Mouse (Mus musculus): Measurements from ENCODE around the gene Shb. TPM values are rescaled to one million over a fixed set of nuclear protein-coding genes. Genes with fewer than 3 reads are reported as not detected.

The Shb gene
- polyA plus RNA-seq, 1 experiment from 2014 or later: 8.7 TPM

- no peaks in the 10 kb centered on the region for H3K9me3 ChIP-seq (ENCODE audit: control insufficient read depth, low read length)
- peaks cover 70% of the 10 kb centered on the region for H3K4me1 ChIP-seq (replicated peaks; ENCODE audit: control insufficient read depth, insufficient read depth, low read length)
- 49% methylated on average over 5 of the region's 5 CpGs for WGBS
- H3K9ac ChIP-seq: no peak overlapping the region
- no peak overlapping the region for H3K27ac ChIP-seq
- no peak overlapping the region for H3K4me3 ChIP-seq (replicated peaks; ENCODE audit: low read length)
- 0 out of 2 replicates have a peak, but pooled peaks cover 5% of the 10 kb centered on the region for H3K27me3 ChIP-seq (ENCODE audit: control insufficient read depth, insufficient read depth, low read length)
- H3K36me3 ChIP-seq (replicated peaks; ENCODE audit: control insufficient read depth, insufficient read depth): no peaks in the 10 kb centered on the region
- no peak overlapping the region for H3K4me2 ChIP-seq (replicated peaks)
- ATAC-seq (ENCODE audit: low FRiP score) (no peak), DNase-seq (ENCODE audit: low spot score) (no peak)
These were observed 39.6 kb downstream of the Shb start for GRCm38 (mm10) chr4:45492681-45493081.

DNA sequence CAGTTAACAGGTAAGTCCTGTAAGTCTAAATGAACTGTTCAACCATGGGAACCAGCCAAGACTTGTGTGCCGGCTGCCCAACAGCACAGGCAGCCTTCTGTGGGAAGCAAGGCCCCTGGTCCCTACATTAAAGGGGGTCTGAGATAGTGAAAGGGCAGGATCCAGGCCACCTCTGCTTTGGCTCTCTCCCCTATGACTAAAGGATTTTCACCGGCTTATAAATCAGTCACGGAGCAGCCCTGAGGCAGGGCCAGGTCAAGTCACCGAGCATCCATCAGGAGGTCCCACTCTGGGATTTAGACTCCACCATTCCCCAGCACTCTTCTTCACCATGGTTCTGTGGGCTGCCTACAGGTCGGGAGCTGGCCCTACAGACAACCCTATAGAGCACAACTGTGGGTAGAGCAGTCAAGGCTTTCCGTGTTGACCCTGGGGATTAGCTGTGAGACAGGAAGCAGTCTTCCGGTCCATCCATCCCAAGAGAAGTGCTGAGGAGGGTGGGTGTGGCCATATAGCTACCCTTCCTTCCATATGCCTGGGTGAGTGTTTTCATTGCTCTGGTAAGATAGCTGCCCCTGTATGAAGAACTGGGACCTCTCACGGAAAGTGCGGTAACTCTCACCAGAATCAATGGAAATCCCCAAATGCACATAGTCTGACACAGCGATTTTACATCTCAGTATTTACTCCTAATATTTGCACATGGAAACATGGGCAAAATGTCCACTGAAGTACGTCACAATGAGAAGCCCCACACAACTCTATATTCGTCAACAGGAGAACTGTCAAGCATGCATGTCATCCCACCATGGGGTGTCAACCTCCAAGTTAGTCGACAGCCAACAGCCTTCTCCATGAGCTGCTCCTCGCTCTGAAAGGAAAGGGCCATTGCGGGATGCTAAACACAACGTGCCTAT lies 40.3 kb downstream of the Shb start:
- ATAC-seq (ENCODE audit: low FRiP score) (no peak), DNase-seq (ENCODE audit: low spot score) (no peak)
- Histone ChIP-seq H3K36me3 (replicated peaks; ENCODE audit: control insufficient read depth, insufficient read depth) (no peaks in the 10 kb centered on the region), H3K27me3 (ENCODE audit: control insufficient read depth, insufficient read depth, low read length) (0 out of 2 replicates have a peak, but pooled peaks cover 5% of the 10 kb centered on the region), H3K9ac (no peak overlapping the region), H3K4me1 (replicated peaks; ENCODE audit: control insufficient read depth, insufficient read depth, low read length) (peaks cover 65% of the 10 kb centered on the region), H3K4me3 (replicated peaks; ENCODE audit: low read length) (no peak overlapping the region), H3K27ac (no peak overlapping the region), H3K9me3 (ENCODE audit: control insufficient read depth, low read length) (no peaks in the 10 kb centered on the region), H3K4me2 (replicated peaks) (no peak overlapping the region)
- 44% methylated on average over 16 of the region's 16 CpGs for WGBS

DNA sequence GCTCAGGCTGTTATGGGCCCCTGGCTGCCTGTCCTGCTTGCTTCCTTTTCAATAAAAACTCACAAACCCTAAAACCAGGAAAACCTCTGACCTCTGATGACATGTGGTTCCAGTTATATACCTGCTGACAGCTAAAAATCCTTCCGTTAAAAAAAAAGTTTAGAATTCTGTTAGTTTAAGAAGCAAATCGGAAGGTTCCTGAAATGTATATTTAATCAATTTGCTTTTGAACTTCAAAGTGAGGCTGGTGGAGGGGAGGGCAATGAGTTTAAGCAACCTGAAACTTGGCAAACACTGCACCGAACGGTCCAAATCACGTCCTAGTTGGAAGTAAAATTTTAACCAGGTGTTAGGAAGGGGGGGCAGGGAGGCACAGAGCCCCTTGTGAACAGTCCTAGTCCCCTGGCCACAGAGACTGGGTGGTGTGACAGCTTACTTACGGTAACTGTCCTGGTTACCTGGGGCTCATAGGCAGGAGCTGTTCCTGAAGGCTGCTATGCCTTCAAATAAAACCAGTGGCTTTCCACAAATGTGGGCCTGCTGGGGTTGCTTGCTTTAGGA lies 41.1 kb downstream of the Shb start:
- H3K9ac ChIP-seq: no peak overlapping the region

DNA sequence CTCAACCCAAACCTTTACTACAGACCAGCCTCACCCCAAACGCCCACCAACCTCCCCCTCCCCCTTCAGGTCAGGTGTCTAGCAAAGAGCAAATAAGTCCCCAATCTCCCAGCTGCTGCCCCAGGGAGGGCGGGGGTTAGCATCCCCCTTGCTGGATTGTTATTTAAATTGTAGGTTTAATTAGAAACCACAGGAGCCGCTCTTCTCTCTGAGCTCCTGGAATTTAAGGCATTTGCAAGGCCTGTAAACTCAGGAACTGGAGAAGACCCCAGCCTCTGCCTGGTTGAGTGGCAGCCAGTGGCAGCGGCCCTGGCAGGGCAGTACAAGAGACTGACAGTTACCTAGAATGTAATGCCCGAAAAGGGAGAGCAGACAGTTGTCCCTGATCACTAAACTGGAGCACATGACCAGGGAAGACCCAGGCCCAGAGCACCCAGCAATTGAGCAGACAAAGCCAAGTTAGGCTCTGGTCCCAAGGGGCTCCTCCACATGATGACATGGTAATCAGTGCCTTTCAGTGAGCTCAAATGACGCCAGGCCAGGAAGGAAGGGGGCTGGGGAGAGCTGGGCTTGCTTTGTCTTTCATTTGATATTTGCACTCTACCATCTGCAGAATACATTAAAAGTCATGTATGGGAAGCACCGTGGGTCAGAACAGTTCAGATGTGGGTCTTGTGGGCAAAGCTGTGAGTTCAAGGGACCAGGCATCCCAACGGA lies 42.1 kb downstream of the Shb start:
- Histone ChIP-seq H3K27me3 (ENCODE audit: control insufficient read depth, insufficient read depth, low read length) (0 out of 2 replicates have a peak, but pooled peaks cover 5% of the 10 kb centered on the region), H3K36me3 (replicated peaks; ENCODE audit: control insufficient read depth, insufficient read depth) (no peaks in the 10 kb centered on the region), H3K4me1 (replicated peaks; ENCODE audit: control insufficient read depth, insufficient read depth, low read length) (peaks cover 64% of the 10 kb centered on the region), H3K9ac (0 out of 2 replicates have a peak overlapping the region, but pooled peaks have one; percentile 1), H3K27ac (0 out of 2 replicates have a peak overlapping the region, but pooled peaks have one; percentile 35), H3K9me3 (ENCODE audit: control insufficient read depth, low read length) (no peaks in the 10 kb centered on the region), H3K4me2 (replicated peaks) (no peak overlapping the region), H3K4me3 (replicated peaks; ENCODE audit: low read length) (no peak overlapping the region)
- ATAC-seq (ENCODE audit: low FRiP score) (no peak), DNase-seq (ENCODE audit: low spot score) (peak; percentile 44)
- 8% methylated on average over 8 of the region's 8 CpGs for WGBS

More for the DNA sequence above, 41.1 kb downstream of the Shb start:
- H3K27me3 ChIP-seq (ENCODE audit: control insufficient read depth, insufficient read depth, low read length): 0 out of 2 replicates have a peak, but pooled peaks cover 5% of the 10 kb centered on the region
- no peaks in the 10 kb centered on the region for H3K9me3 ChIP-seq (ENCODE audit: control insufficient read depth, low read length)
- no peak overlapping the region for H3K4me2 ChIP-seq (replicated peaks)
- no peak overlapping the region for H3K4me3 ChIP-seq (replicated peaks; ENCODE audit: low read length)
- H3K4me1 ChIP-seq (replicated peaks; ENCODE audit: control insufficient read depth, insufficient read depth, low read length): peaks cover 65% of the 10 kb centered on the region
- 0 out of 2 replicates have a peak overlapping the region, but pooled peaks have one; percentile 35 for H3K27ac ChIP-seq
- 42% methylated on average over 6 of the region's 6 CpGs for WGBS
- DNase-seq (ENCODE audit: low spot score) (no peak), ATAC-seq (ENCODE audit: low FRiP score) (no peak)
- H3K36me3 ChIP-seq (replicated peaks; ENCODE audit: control insufficient read depth, insufficient read depth): no peaks in the 10 kb centered on the region

DNA sequence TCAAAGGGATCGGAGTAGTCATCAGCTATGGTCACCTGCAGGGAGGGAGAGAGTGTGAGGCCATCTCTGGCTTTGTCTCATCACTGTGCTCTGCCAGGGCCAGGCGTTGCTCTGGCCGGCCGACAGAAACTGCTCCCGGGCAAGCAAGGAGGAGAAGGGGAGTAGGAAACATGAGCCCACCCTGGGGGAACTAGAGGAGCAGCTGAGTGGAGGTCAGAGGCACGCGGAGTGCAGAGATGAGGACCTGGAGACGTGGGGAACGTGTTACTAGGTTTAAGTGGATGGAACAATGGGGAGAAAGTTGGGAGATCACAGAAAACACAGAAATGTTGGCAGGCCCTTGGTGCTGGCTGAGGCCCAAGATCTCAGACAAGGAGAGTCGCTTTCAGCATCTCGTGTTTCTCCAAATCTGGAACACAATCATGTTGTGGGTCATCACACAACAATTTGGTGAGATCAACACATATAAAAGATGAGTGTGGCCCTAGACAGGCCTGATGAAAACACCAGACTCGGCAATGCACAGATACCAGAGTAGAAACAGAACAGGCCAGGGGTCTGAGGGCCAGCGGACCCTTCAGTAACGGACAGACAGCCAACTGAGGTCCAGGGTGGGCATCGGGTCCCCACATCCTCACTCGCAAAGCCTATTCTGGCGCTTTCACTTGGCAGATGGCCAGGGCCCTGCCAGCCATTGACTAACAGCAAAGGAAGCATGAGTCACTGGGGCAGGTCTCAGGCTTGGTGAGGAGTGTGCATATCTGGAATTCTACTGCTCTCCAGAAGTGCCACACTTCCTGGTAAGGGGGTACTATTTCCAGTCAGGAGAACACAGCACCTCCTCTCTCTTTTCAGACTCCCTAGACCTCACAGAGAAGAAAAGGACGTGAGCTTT lies 42.9 kb downstream of the Shb start:
- Histone ChIP-seq H3K4me3 (replicated peaks; ENCODE audit: low read length) (no peak overlapping the region), H3K36me3 (replicated peaks; ENCODE audit: control insufficient read depth, insufficient read depth) (no peaks in the 10 kb centered on the region), H3K9me3 (ENCODE audit: control insufficient read depth, low read length) (no peaks in the 10 kb centered on the region), H3K27me3 (ENCODE audit: control insufficient read depth, insufficient read depth, low read length) (0 out of 2 replicates have a peak, but pooled peaks cover 5% of the 10 kb centered on the region), H3K4me2 (replicated peaks) (no peak overlapping the region), H3K27ac (0 out of 2 replicates have a peak overlapping the region, but pooled peaks have one; percentile 35), H3K9ac (0 out of 2 replicates have a peak overlapping the region, but pooled peaks have one; percentile 1), H3K4me1 (replicated peaks; ENCODE audit: control insufficient read depth, insufficient read depth, low read length) (peaks cover 56% of the 10 kb centered on the region)
- ATAC-seq (ENCODE audit: low FRiP score) (peak; percentile 18; the same call in 1 of the 2 replicates), DNase-seq (ENCODE audit: low spot score) (peak; percentile 64)
- WGBS: 21% methylated on average over 18 of the region's 18 CpGs

DNA sequence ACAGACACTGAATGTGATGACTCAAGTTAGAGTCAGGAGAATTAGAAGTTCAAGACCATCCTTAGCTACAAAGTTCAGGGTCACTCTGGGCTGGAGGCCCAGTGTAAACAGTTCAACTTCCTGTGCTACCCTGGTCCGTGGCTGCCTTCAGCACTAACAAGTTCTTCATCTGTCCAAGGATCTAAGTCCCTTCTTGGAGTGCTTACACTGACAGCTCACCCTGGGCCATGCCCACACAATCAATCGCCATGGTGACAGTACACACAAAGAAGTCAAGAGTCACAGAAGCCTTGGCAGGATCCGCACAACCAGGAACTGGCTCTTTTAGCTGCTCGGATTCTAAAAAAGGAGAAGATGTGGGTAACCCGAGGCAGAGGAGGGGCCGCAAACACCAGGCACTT lies 44.6 kb downstream of the Shb start:
- H3K9me3 ChIP-seq (ENCODE audit: control insufficient read depth, low read length): no peaks in the 10 kb centered on the region
- no peaks in the 10 kb centered on the region for H3K36me3 ChIP-seq (replicated peaks; ENCODE audit: control insufficient read depth, insufficient read depth)
- H3K4me2 ChIP-seq (replicated peaks): no peak overlapping the region
- WGBS: 23% methylated on average over 6 of the region's 6 CpGs
- no peak overlapping the region for H3K27ac ChIP-seq
- H3K4me3 ChIP-seq (replicated peaks; ENCODE audit: low read length): no peak overlapping the region
- H3K27me3 ChIP-seq (ENCODE audit: control insufficient read depth, insufficient read depth, low read length): no peaks in the 10 kb centered on the region
- H3K4me1 ChIP-seq (replicated peaks; ENCODE audit: control insufficient read depth, insufficient read depth, low read length): peaks cover 38% of the 10 kb centered on the region
- DNase-seq (ENCODE audit: low spot score) (peak; percentile 44), ATAC-seq (ENCODE audit: low FRiP score) (no peak)
- no peak overlapping the region for H3K9ac ChIP-seq

GRCm38 (mm10) chr4:45485024-45485423 lies 47.2 kb downstream of the Shb start:
- no peak overlapping the region for H3K27ac ChIP-seq
- DNase-seq (ENCODE audit: low spot score) (no peak), ATAC-seq (ENCODE audit: low FRiP score) (no peak)
- H3K4me3 ChIP-seq (replicated peaks; ENCODE audit: low read length): no peak overlapping the region
- H3K4me1 ChIP-seq (replicated peaks; ENCODE audit: control insufficient read depth, insufficient read depth, low read length): peaks cover 12% of the 10 kb centered on the region
- no peak overlapping the region for H3K9ac ChIP-seq
- no peaks in the 10 kb centered on the region for H3K27me3 ChIP-seq (ENCODE audit: control insufficient read depth, insufficient read depth, low read length)
- WGBS: 72% methylated on average over 5 of the region's 5 CpGs
- no peaks in the 10 kb centered on the region for H3K36me3 ChIP-seq (replicated peaks; ENCODE audit: control insufficient read depth, insufficient read depth)
- H3K4me2 ChIP-seq (replicated peaks): no peak overlapping the region
- H3K9me3 ChIP-seq (ENCODE audit: control insufficient read depth, low read length): no peaks in the 10 kb centered on the region
